Comparison of ENCODE assay signal across 8 mouse cellular contexts in the genomic region with DNA sequence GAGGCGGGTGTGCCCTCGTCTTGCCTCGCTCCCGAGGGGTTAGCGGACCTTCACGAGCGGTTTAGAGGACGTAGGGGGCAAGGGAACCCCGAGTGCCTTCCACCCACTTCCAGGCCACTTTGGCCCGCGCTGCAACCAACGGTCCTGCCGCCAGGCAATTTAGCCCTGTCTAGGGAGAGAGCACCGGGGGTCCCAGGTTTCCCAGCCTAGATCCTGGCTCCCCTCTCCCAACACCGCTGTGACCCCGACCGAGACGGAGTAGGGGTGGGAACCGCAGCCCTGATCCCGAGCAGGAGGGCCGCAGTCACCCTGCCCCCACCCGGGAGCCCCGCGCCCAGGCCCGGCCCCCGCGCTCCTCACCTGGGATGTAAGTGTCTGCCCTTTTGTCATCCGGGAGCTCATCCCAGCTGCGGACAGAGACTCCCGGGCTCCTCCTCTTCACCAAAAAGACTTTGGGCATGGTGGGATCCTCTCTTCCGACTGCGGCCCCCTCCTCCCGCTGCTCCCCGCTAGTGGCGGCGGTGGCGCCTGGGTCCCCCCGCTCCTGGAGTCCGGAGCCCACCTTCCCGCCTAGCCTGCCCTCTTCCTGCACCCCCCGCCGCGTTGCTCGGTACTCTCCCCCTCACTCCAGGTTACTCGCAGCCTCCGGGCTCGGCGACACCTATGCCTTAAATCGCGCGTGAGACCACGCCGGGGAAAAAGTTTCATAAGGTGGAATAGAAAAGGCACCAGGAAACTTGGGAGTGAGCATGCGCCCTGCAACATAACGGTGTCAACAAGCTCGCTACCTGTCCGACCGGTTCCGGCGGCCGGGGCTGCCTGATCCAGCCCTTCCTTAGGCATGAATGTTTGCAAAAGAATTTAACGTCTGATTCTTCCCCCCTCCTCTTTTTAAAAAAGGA. TPM values are rescaled to one million over a fixed set of nuclear protein-coding genes. Genes with fewer than 3 reads are reported as not detected.
DNase-seq lines count a peak whose midpoint lies in the region; ATAC-seq and TF ChIP-seq lines count a peak whose summit lies in the region.

A gene (minus strand): TSS at position 746 of the 902 bp plus-strand sequence.

- in situ Hi-C loops in ES-E14 (cut with MboI; ENCODE audit: low sequenced_read_pairs in 2 of 2, unreplicated experiment in 2 of 2): no loop called here

- peak; percentile 23 to 30 for DNase-seq in cerebellum, postnatal 10 days
- no peak for DNase-seq in cerebellum, adult 9-11 months
- DNase-seq in ES-E14 (ENCODE audit: low read depth, low spot score): no peak
- DNase-seq in retina, postnatal 1 day: peak; percentile 19
- DNase-seq in spleen, postnatal 14 days (ENCODE audit: low spot score in 2 of 2): no peak

- H3K9ac ChIP-seq in ES-E14 (ENCODE audit: insufficient read depth, low read depth, low read length, poor library complexity, severe bottlenecking): peak within 1 kb of the TSS; percentile 34
- peak within 1 kb of the TSS; percentile 37 for H3K9ac ChIP-seq in forebrain, embryonic 15.5 days (replicated peaks)
- H3K9ac ChIP-seq in kidney, embryonic 14.5 days (ENCODE audit: low read depth, low read length): peak within 1 kb of the TSS; percentile 40; the same call in 1 of the 2 replicates
- peak within 1 kb of the TSS; percentile 66 for H3K9ac ChIP-seq in lung, embryonic 16.5 days (ENCODE audit: low read length)

- 1% methylated on average over 59 of the region's 62 CpGs for WGBS in forebrain, embryonic 15.5 days
- 1% methylated on average over 61 of the region's 62 CpGs for WGBS in kidney, embryonic 14.5 days
- under 1% methylated on average over 62 of the region's 62 CpGs for WGBS in lung, embryonic 16.5 days

- peak; percentile 53 for ATAC-seq in forebrain, embryonic 15.5 days (replicated peaks)
- ATAC-seq in kidney, embryonic 14.5 days (ENCODE audit: low FRiP score, low TSS enrichment): peak; percentile 58
- ATAC-seq in lung, embryonic 16.5 days (ENCODE audit: low read depth): peak; percentile 78

- peaks cover 74% of the 10 kb centered on the region for H3K27me3 ChIP-seq in forebrain, embryonic 15.5 days
- H3K27me3 ChIP-seq in kidney, embryonic 14.5 days (ENCODE audit: control insufficient read depth, insufficient read depth, low read length): peaks cover 51% of the 10 kb centered on the region
- peaks cover 43% of the 10 kb centered on the region for H3K27me3 ChIP-seq in lung, embryonic 16.5 days (ENCODE audit: control insufficient read depth, insufficient read depth, low read depth, low read length)

- H3K4me2 ChIP-seq in forebrain, embryonic 15.5 days (replicated peaks): peak within 1 kb of the TSS; percentile 87
- H3K4me2 ChIP-seq in kidney, embryonic 14.5 days (replicated peaks; ENCODE audit: low read depth, low read length): peak within 1 kb of the TSS; percentile 83
- peak within 1 kb of the TSS; percentile 97 for H3K4me2 ChIP-seq in lung, embryonic 16.5 days (ENCODE audit: low read depth, low read length)

- H3K4me1 ChIP-seq in ES-E14 (ENCODE audit: control insufficient read depth in 2 of 2, insufficient read depth in 2 of 2, low read length in 2 of 2, poor library complexity in 1 of 2): peaks cover 2 to 6% of the 10 kb centered on the region in 2 experiments; a peak in 1 of 4 replicates
- peaks cover 32% of the 10 kb centered on the region for H3K4me1 ChIP-seq in forebrain, embryonic 15.5 days
- H3K4me1 ChIP-seq in kidney, embryonic 14.5 days (ENCODE audit: control insufficient read depth, insufficient read depth, low read length): peaks cover 22% of the 10 kb centered on the region
- peaks cover 18% of the 10 kb centered on the region for H3K4me1 ChIP-seq in lung, embryonic 16.5 days (replicated peaks; ENCODE audit: control insufficient read depth, insufficient read depth, low read length)

- H3K4me3 ChIP-seq in ES-E14 (ENCODE audit: insufficient read depth in 1 of 2, low read depth in 1 of 2, low read length in 2 of 2, poor library complexity in 1 of 2, severe bottlenecking in 1 of 2): peak within 1 kb of the TSS; percentile 64 to 79
- peak within 1 kb of the TSS; percentile 46 for H3K4me3 ChIP-seq in forebrain, embryonic 15.5 days
- peak within 1 kb of the TSS; percentile 49 for H3K4me3 ChIP-seq in kidney, embryonic 14.5 days (ENCODE audit: low read length)
- peak within 1 kb of the TSS; percentile 62 for H3K4me3 ChIP-seq in lung, embryonic 16.5 days (ENCODE audit: low read length)

- H3K27ac ChIP-seq in ES-E14 (ENCODE audit: insufficient read depth, low read depth, low read length, poor library complexity, severe bottlenecking): no peak within 1 kb of the TSS
- H3K27ac ChIP-seq in forebrain, embryonic 15.5 days (replicated peaks): no peak within 1 kb of the TSS
- no peak within 1 kb of the TSS for H3K27ac ChIP-seq in kidney, embryonic 14.5 days (ENCODE audit: low read depth, low read length)
- peak within 1 kb of the TSS; percentile 64 for H3K27ac ChIP-seq in lung, embryonic 16.5 days (ENCODE audit: low read length)

- H3K36me3 ChIP-seq in ES-E14 (ENCODE audit: control insufficient read depth, insufficient read depth, low read length, poor library complexity, severe bottlenecking): no peaks in the 10 kb centered on the region
- no peaks in the 10 kb centered on the region for H3K36me3 ChIP-seq in forebrain, embryonic 15.5 days
- no peaks in the 10 kb centered on the region for H3K36me3 ChIP-seq in kidney, embryonic 14.5 days (ENCODE audit: control insufficient read depth, insufficient read depth, low read length)
- H3K36me3 ChIP-seq in lung, embryonic 16.5 days (ENCODE audit: control insufficient read depth, insufficient read depth, low read length): no peaks in the 10 kb centered on the region

- H3K9me3 ChIP-seq in ES-E14 (ENCODE audit: control insufficient read depth, insufficient read depth, low read depth, low read length): no peaks in the 10 kb centered on the region; the same call in 1 of the 2 replicates
- no peaks in the 10 kb centered on the region for H3K9me3 ChIP-seq in forebrain, embryonic 15.5 days
- no peaks in the 10 kb centered on the region for H3K9me3 ChIP-seq in kidney, embryonic 14.5 days (ENCODE audit: control insufficient read depth, low read length)
- no peaks in the 10 kb centered on the region for H3K9me3 ChIP-seq in lung, embryonic 16.5 days (ENCODE audit: control insufficient read depth, low read length)

TF ChIP-seq in ES-E14, 5 proteins besides CTCF, POLR2A, EP300 and RAD21:
- TF ChIP-seq HCFC1 (IDR thresholded peaks at IDR 0.05; ENCODE audit: borderline replicate concordance, insufficient read depth, low read length): no peak
- no peak for TF ChIP-seq MAFK (IDR thresholded peaks at IDR 0.05; ENCODE audit: insufficient read depth, low read depth, low read length)
- TF ChIP-seq CHD2 (IDR thresholded peaks at IDR 0.05; ENCODE audit: low read depth, low read length): no peak
- no peak for TF ChIP-seq ZNF384 (IDR thresholded peaks at IDR 0.05; ENCODE audit: low read depth, low read length)
- TF ChIP-seq ZC3H11A (IDR thresholded peaks at IDR 0.05; ENCODE audit: borderline replicate concordance, low read depth, low read length): no peak
TF ChIP-seq in ES-E14: peak in this region for 0.

RNA-seq across cellular contexts. Expression of the gene that starts here (rescaled TPM):
- 1.8 and 2.1 TPM in 2 replicates for total RNA-seq in ES-E14 (2012; rRNA removed)
- not detected in 2 replicates for polyA plus RNA-seq in forebrain, embryonic 15.5 days (2015; fragmentation: Nextera tagmentation; extraction: Ambion mirVana)
- polyA plus RNA-seq in kidney, embryonic 14.5 days (2014; fragmentation: Nextera tagmentation; extraction: Ambion mirVana): 1.8 and 2.1 TPM in 2 replicates
- 3.7 and 4.1 TPM in 2 replicates for polyA plus RNA-seq in lung, embryonic 16.5 days (2015; fragmentation: Nextera tagmentation; extraction: Ambion mirVana)

Comparison
In these comparisons a context has a peak if more than half of its experiments do, and no peak if none do; other contexts are left out.
1. DNase-seq: peak in cerebellum, postnatal 10 days (2 of 2) and retina, postnatal 1 day (single experiment); none in cerebellum, adult 9-11 months (single experiment), ES-E14 (single experiment) and spleen, postnatal 14 days (0 of 2).
2. Peak in ATAC-seq, H3K4me3 ChIP-seq, H3K9ac ChIP-seq and H3K4me2 ChIP-seq in forebrain, embryonic 15.5 days; RNA of the gene not detected or under 1 TPM.
3. Peak in every context shown above with its lines, with median percentiles within 50 percentile points of each other: H3K4me3 ChIP-seq, H3K9ac ChIP-seq, ATAC-seq and H3K4me2 ChIP-seq.